Mouse (Mus musculus) intestine, embryonic 14.5 days (tissue): ENCODE data around the gene Cdnf. TPM values are rescaled to one million over a fixed set of nuclear protein-coding genes. Genes with fewer than 3 reads are reported as not detected.

Experiments
- ATAC-seq: fragments of 200-750 bp; cut with Nextera tagmentation; replicated peaks from 2 replicates; pipeline ENCODE4 v1.8.0; 2017; ENCODE audit warnings: low read depth, moderate number of reproducible peaks, moderate TSS enrichment, moderate library complexity; ENCODE audit not compliant: low FRiP score, low TSS enrichment
- DNase-seq: peaks from one replicate; pipeline ENCODE4 v3.0.0-alpha.2; 2018; ENCODE audit warnings: low spot score
- H3K27ac ChIP-seq: fragments of 300-500 bp; sonication (generic); 2 replicates; pipeline ENCODE4 v1.5.1; 2014; ENCODE audit warnings: low read depth, mild to moderate bottlenecking, control low read depth
- H3K27me3 ChIP-seq: fragments of 300-500 bp; sonication (generic); replicated peaks from 2 replicates; pipeline ENCODE4 v1.6.1; 2014; ENCODE audit warnings: low read length, control low read depth; ENCODE audit not compliant: control insufficient read depth, insufficient read depth
- H3K36me3 ChIP-seq: fragments of 300-500 bp; sonication (generic); 2 replicates; pipeline ENCODE4 v1.6.1; 2014; ENCODE audit warnings: low read length, control low read depth; ENCODE audit not compliant: control insufficient read depth, insufficient read depth
- H3K4me1 ChIP-seq: fragments of 300-500 bp; sonication (generic); replicated peaks from 2 replicates; pipeline ENCODE4 v1.6.1; 2014; ENCODE audit warnings: low read length, control low read depth, mixed read lengths; ENCODE audit not compliant: control insufficient read depth, insufficient read depth
- H3K4me2 ChIP-seq: fragments of 300-500 bp; sonication (generic); 2 replicates; pipeline ENCODE4 v1.6.1; 2014; ENCODE audit warnings: low read length
- H3K4me3 ChIP-seq: fragments of 300-500 bp; sonication (generic); 2 replicates; pipeline ENCODE4 v1.5.1; 2014; ENCODE audit warnings: low read depth, low read length, control low read depth, mixed read lengths
- H3K9ac ChIP-seq: fragments of 300-500 bp; sonication (generic); 2 replicates; pipeline ENCODE4 v1.6.1; 2014; ENCODE audit warnings: mild to moderate bottlenecking, low read length
- H3K9me3 ChIP-seq: fragments of 300-500 bp; sonication (generic); 2 replicates; pipeline ENCODE4 v1.6.1; 2016; ENCODE audit warnings: low read length, control low read depth; ENCODE audit not compliant: control insufficient read depth
- WGBS: fragments of 180-500 bp; shearing (Covaris S2); extraction: QIAGEN DNeasy Blood & Tissue Kit; methylation state at CpG from one replicate; pipeline ENCODE4 v1.1.7; 2014; 5-methylcytosine and 5-hydroxymethylcytosine counted together
- polyA plus RNA-seq: library from polyadenylated mRNA; unstranded; fragments of >200 nt; fragmentation: Nextera tagmentation; extraction: Ambion mirVana; gene quantifications from 2 replicates; pipeline ENCODE4 v1.2.1, GENCODE M21; 2014

Cdnf gene
- polyA plus RNA-seq, 1 experiment from 2014 or later: 0.22 TPM

DNA sequence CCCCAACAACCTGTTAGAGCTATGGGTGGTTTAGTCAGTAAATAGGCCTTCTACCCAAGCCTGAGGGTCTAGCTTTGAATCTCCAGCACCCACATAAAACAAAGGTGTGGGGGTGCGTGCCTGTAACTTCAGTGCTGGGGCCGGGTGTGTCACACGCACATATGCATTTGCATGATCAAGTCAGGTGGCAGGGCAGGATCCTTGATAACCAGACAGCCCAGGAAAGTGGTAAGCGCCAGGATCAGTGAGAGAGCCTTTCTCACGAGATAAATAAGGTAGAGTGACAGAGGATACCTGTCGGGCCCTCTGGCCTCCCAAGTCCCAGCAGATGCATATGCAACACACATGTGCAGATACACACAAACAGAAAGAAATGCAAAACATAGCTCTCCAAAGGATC, 13.3 kb upstream of the Cdnf start:
- Histone ChIP-seq H3K27ac (no peak overlapping the region), H3K9ac (no peak overlapping the region), H3K4me2 (no peak overlapping the region), H3K27me3 (no peaks in the 10 kb centered on the region), H3K9me3 (no peaks in the 10 kb centered on the region), H3K4me3 (no peak overlapping the region), H3K4me1 (no peaks in the 10 kb centered on the region), H3K36me3 (peaks cover 82% of the 10 kb centered on the region)
- WGBS: 90% methylated on average over 6 of the region's 6 CpGs
- ATAC-seq (no peak), DNase-seq (no peak)

GRCm38 (mm10) chr2:3500886-3501285, 11.9 kb upstream of the Cdnf start:
- 96% methylated on average over 5 of the region's 5 CpGs for WGBS
- Histone ChIP-seq H3K9me3 (no peaks in the 10 kb centered on the region), H3K27ac (no peak overlapping the region), H3K4me1 (no peaks in the 10 kb centered on the region), H3K9ac (no peak overlapping the region), H3K4me2 (no peak overlapping the region), H3K36me3 (peaks cover 80% of the 10 kb centered on the region), H3K27me3 (no peaks in the 10 kb centered on the region), H3K4me3 (no peak overlapping the region)
- DNase-seq: no peak
- ATAC-seq: no peak

DNA sequence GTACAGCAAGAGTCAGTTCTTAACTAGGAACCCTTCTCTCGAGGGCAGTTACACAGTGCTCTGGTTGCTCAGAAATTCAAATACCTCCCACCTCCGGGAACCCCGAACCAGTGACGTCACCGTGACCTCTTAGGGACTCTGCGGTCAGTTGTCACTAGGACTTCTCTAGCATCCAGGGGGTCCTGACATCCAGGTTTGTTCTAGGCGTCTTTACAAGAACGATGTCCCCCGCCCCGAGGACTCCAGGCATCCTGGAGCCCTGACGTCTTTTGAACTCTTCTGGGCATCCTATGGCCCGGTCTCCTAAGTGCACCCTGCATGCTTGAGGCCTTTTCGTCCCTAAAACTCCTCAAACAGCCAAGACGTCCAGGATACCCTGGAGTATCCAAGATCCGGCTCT, 754 bp upstream of the Cdnf start:
- 0 out of 2 replicates have a peak, but pooled peaks have one; percentile 1 for ATAC-seq
- no peak for DNase-seq
- Histone ChIP-seq H3K4me3 (peak overlapping the region; percentile 93), H3K9ac (peak overlapping the region; percentile 87), H3K27ac (peak overlapping the region; percentile 84), H3K9me3 (no peaks in the 10 kb centered on the region), H3K4me2 (peak overlapping the region; percentile 80), H3K27me3 (no peaks in the 10 kb centered on the region), H3K4me1 (peaks cover 9% of the 10 kb centered on the region), H3K36me3 (peaks cover 36% of the 10 kb centered on the region)
- WGBS: under 1% methylated on average over 15 of the region's 15 CpGs

- Histone ChIP-seq H3K27ac (no peak overlapping the region), H3K36me3 (no peaks in the 10 kb centered on the region), H3K4me2 (no peak overlapping the region), H3K9me3 (no peaks in the 10 kb centered on the region), H3K4me3 (no peak overlapping the region), H3K27me3 (no peaks in the 10 kb centered on the region), H3K9ac (no peak overlapping the region), H3K4me1 (no peaks in the 10 kb centered on the region)
- ATAC-seq (no peak), DNase-seq (no peak)
- WGBS: 65% methylated on average over 4 of the region's 4 CpGs
Observed at GRCm38 (mm10) chr2:3522558-3522957, 9.7 kb downstream of the Cdnf start.

- Histone ChIP-seq H3K27me3 (no peaks in the 10 kb centered on the region), H3K27ac (no peak overlapping the region), H3K4me1 (no peaks in the 10 kb centered on the region), H3K9ac (no peak overlapping the region), H3K9me3 (no peaks in the 10 kb centered on the region), H3K4me3 (no peak overlapping the region), H3K36me3 (no peaks in the 10 kb centered on the region), H3K4me2 (no peak overlapping the region)
- 80% methylated on average over 6 of the region's 6 CpGs for WGBS
- DNase-seq (no peak), ATAC-seq (no peak)
Observed at GRCm38 (mm10) chr2:3526288-3526687, 13.5 kb downstream of the Cdnf start.

- H3K4me2 ChIP-seq: no peak overlapping the region
- peak overlapping the region; percentile 24; the same call in 1 of the 2 replicates for H3K27ac ChIP-seq
- H3K9me3 ChIP-seq: no peaks in the 10 kb centered on the region
- ATAC-seq (0 out of 2 replicates have a peak, but pooled peaks have one; percentile 40), DNase-seq (peak; percentile 55)
- H3K4me3 ChIP-seq: no peak overlapping the region
- H3K4me1 ChIP-seq: peaks cover 14% of the 10 kb centered on the region
- H3K27me3 ChIP-seq: no peaks in the 10 kb centered on the region
- no peak overlapping the region for H3K9ac ChIP-seq
- 39% methylated on average over 9 of the region's 9 CpGs for WGBS
- no peaks in the 10 kb centered on the region for H3K36me3 ChIP-seq
Observed at GRCm38 (mm10) chr2:3541307-3542079, 28.7 kb downstream of the Cdnf start.

- no peaks in the 10 kb centered on the region for H3K27me3 ChIP-seq
- DNase-seq (no peak), ATAC-seq (no peak)
- no peak overlapping the region for H3K9ac ChIP-seq
- H3K9me3 ChIP-seq: no peaks in the 10 kb centered on the region
- peaks cover 14% of the 10 kb centered on the region for H3K4me1 ChIP-seq
- H3K36me3 ChIP-seq: no peaks in the 10 kb centered on the region
- 62% methylated on average over 2 of the region's 2 CpGs for WGBS
- no peak overlapping the region for H3K27ac ChIP-seq
- no peak overlapping the region for H3K4me2 ChIP-seq
- no peak overlapping the region for H3K4me3 ChIP-seq
Observed at GRCm38 (mm10) chr2:3546055-3546454, 33.2 kb downstream of the Cdnf start.

DNA sequence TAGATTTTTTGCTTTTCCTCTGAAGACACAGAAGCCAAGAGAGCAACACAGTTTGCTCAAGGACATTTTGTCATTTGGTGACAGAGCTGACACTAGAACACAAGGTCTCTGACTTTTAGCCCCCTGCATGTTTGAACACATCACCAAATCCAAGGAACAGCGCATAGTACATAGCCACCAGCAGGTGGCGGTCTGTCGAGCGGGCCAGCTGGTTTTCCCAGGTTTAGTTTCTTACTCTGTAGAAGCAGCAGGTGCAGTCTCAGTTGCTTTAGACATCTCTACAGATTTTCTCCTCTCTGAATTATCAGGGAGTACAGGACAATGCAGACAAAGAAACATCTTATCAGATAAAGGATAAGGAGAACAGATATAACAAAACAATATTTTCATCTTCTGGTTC, 33.8 kb downstream of the Cdnf start:
- DNase-seq (peak; percentile 70), ATAC-seq (0 out of 2 replicates have a peak, but pooled peaks have one; percentile 40)
- Histone ChIP-seq H3K4me3 (no peak overlapping the region), H3K9me3 (no peaks in the 10 kb centered on the region), H3K9ac (no peak overlapping the region), H3K4me1 (peaks cover 10% of the 10 kb centered on the region), H3K27ac (no peak overlapping the region), H3K4me2 (no peak overlapping the region), H3K36me3 (no peaks in the 10 kb centered on the region), H3K27me3 (no peaks in the 10 kb centered on the region)
- WGBS: 2% methylated on average over 4 of the region's 4 CpGs

GRCm38 (mm10) chr2:3570186-3570585, 57.4 kb downstream of the Cdnf start, which contains the start of gene Fam107b:
Gene Fam107b, plus strand, starts transcription at chr2:3570488.
- Histone ChIP-seq H3K27ac (no peak within 1 kb of the TSS), H3K9ac (no peak within 1 kb of the TSS), H3K27me3 (no peaks in the 10 kb centered on the region), H3K4me3 (no peak within 1 kb of the TSS), H3K4me2 (no peak within 1 kb of the TSS), H3K9me3 (no peaks in the 10 kb centered on the region), H3K36me3 (no peaks in the 10 kb centered on the region), H3K4me1 (0 out of 2 replicates have a peak, but pooled peaks cover 4% of the 10 kb centered on the region)
- ATAC-seq: no peak
- no peak for DNase-seq
- WGBS: 74% methylated on average over 12 of the region's 12 CpGs
